Mouse (Mus musculus) erythroblast, embryonic 14.5 days (primary cell): ENCODE results near the gene Clip3.

ENCODE experiments used
- GATA1 ChIP-seq: IDR thresholded peaks from 2 replicates; pipeline ENCODE4 v1.6.1; 2012; ENCODE audit warnings: low read length, inconsistent platforms, mixed read lengths
- TAL1 ChIP-seq: IDR thresholded peaks from 3 replicates; pipeline ENCODE4 v1.6.1; 2012; ENCODE audit warnings: low read length, inconsistent platforms, mixed read lengths

DNA sequence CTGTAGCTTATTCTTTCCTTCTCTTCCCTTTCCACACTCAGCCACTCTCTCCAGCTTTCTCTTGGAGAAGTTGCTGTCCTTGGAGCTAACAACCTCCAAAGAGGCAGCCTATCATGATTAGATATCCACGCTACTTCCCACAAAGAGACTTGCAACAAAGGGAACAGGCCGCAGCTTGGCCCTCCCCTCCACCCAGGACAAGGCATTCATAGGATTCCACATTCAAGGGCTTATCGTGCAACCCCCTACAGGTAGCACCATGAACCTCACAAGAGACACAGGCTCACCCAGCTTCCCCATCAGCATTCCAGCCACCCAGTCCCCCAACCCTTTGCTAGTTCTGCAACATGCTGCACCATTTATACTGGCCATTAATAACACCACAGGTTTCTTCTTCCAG, 24.7 kb upstream of the Clip3 start:
- TF ChIP-seq GATA1 (no peak), TAL1 (no peak)
